Mouse (Mus musculus) CD8-positive naive resting alpha-beta T cell, adult 2 months (primary cell): Measurements from ENCODE around the gene Ergic2.
A peak's percentile ranks its signal among the peaks of the same experiment; 100 is the strongest.
"Not testable (repeated sequence)": the region's sequence is repeated elsewhere in the genome, so short reads cannot be mapped to it uniquely, and the experiment has no call there.

Experiments used
- DNase-seq, 2 experiments: peaks; one replicate each; pipeline ENCODE4 v3.0.0; 2022; ENCODE audit warnings: low read depth in 2 of 2, low spot score in 2 of 2

The Ergic2 gene

DNA sequence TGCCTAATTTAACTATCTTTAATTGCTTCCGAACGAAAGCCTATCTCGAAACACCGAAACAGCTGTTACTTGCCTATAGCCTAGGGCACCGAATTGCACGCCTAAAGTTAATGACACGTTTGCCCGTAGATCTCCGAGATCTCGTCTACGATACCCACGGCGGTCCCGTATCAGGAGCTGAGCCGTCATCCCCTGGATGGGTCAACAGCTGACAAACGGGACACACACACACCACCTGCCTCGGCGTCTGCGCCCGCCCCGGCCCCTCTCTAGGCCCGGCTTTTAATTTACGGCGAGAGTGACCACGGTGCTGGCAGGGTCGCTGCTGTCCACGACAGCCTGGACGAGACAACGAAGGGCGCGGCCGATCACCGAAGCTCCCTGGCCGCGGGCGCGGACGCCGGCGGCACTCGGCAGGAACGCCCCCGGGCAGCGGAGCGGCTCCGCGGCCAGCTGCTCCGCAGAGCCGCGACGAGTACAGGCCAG, 740 bp downstream of the Ergic2 start:
- DNase-seq, result peak in 1 of 2 experiments; percentile 13

- DNase-seq, result no peak
These were observed 4.7 kb downstream of the Ergic2 start for GRCm38 (mm10) chr6:148207522-148207921.

DNA sequence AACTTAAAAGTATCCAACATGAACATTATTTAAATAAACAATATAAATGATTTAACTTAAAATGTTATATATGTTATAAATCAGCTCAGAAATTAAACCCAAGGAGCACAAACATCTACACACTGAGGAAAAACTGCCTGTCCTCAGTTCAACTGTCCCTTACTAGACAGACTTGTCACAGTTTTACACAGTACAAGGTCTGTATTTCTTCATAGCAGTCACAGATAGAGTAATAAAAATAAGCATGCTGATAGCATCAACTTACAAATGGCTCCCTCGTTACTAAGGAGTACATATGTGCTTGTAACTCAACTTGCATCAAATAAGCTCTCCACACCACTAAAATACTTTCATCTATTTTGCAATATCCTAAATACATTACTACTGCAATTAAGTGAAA, 7.0 kb downstream of the Ergic2 start:
- DNase-seq, result no peak

- DNase-seq, result no peak
These were observed 12.4 kb downstream of the Ergic2 start for GRCm38 (mm10) chr6:148199729-148200128.

- no peak for DNase-seq
These were observed 13.0 kb downstream of the Ergic2 start for GRCm38 (mm10) chr6:148199177-148199576.

DNA sequence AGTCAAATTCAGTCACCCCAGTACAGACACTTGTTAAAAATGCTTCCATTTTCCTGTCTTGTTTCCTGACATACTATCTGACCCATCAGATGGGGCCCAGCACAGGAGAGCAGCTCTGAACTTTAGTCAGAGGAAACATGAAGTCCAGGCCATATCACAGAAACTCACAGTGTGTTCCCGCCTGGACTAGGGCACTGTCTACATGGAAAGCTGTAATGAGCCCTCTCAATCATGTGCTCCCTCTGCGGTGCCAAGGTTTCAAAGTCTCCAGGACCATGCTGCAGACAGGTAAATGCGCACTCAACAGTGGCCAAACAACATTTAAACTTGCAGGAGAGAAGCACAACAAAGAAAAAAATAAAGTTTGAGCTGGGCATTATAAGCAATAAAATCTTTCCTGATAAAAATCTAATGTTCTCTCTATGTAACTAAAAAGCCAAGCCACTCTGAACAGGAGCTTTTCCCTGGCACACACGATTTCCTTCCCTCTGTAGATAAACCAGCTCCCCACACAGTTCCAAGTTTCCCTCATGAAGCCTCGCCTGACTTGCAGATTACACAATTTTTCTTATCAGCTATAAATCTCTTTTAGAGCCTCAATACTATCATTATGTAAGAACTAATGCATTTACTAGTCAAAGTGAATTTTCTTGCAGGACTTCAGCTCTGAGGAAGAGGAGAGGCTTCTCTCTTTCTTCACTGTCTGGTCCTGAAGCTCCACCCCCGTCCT, 18.0 kb downstream of the Ergic2 start:
- no peak for DNase-seq

- no peak for DNase-seq
These were observed 26.5 kb downstream of the Ergic2 start for GRCm38 (mm10) chr6:148185694-148186093.

- no peak for DNase-seq
These were observed 39.3 kb downstream of the Ergic2 start for GRCm38 (mm10) chr6:148172904-148173303.

DNA sequence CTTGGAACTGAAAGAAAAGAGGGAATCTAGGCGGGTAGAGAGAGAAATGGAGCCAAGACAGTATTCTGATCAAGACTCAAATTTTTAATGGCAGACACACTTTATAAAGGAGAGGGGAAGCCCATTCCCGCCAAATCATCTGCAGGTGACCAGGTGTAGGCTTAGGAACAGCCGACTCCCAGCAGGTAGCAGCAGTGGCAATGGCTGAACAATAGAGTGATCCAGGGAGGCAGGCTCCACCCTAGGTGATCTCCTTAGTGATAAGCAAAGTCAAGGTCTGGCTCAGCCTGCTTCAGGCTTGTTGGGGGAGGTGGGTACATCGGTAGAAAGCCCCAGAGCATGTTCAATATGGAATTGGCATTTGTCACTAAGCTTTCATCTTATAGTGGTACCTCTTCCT, 59.9 kb downstream of the Ergic2 start:
- not testable (repeated sequence) for DNase-seq

GRCm38 (mm10) chr6:148142421-148142820, 69.8 kb downstream of the Ergic2 start:
- DNase-seq, result no peak

GRCm38 (mm10) chr6:148141874-148142273, 70.3 kb downstream of the Ergic2 start:
- no peak for DNase-seq

DNA sequence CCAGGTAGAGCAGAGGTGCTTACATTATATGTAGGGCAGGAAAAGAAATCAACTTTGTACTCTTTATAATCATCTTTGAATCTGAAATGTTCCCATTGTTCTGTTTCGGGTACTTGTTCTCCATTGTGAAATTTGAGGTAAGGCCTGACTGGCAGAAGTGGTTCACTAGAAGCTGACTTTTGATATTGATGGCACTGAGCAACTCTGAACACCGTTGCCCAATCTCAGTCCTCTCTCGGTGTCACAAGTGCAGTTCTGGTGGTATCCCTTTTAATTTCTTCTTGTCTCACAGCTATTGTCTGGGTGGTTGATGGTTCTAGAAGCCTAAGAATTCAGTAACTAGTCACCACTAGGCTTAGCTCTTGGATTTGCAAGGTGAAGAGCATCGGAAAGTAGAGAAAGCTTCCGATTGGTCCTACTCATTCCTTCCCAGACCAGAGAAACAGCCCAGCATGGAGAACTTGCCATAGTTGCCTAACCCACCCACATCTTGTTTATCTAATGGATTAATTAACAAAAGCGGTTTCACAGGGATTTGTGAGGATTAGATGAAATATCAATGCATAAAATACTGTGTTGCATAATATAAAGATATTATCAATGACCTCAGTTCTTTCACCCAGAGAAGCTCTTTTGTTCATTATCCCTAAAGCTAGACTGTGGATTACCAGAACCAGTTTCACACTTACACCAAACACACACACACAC, 72.7 kb downstream of the Ergic2 start:
- DNase-seq, result no peak

DNA sequence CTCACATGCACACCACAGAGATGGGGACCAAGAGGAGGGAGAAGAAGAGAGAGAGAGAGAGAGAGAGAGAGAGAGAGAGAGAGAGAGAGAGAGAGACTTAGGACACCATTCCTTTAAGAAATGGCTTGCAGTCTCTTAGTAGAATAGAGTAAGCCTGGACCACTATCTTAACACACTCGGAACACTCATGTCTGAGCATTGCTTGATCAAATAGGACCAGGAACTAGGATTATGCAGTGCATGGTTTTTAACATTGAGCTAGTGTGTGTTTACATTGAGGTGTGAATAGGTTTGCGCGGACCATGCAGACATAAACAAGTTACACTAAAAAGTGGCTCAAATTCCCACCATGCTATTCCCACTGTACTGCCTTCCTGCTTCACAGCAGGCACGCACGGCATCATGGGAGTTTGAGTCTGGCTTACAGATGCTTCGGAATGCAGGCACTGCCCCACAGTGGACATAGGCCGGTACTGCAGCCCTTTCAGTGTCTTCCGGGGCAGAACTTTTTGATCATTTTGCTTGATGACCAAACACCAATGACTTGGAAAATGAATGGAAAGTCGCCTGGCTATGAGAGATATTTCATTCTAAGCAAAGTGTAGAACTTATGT, 76.3 kb downstream of the Ergic2 start:
- DNase-seq, result no peak

DNA sequence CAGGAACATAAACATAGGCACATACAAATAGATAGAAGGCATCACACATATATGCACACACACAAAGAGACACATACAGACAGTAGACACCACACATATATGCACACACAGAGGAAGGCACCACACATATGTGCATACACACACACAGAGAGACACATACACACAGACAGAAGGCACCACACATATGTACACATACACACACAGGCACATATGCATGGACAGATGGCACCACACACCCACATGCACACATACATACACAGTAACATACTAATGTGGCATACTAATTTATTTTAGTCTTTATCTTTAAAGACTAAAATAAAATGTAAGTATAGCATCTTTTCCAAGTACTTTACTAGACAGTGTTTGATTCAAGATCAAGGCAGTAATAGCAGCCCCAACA, 78.6 kb downstream of the Ergic2 start:
- no peak for DNase-seq

DNA sequence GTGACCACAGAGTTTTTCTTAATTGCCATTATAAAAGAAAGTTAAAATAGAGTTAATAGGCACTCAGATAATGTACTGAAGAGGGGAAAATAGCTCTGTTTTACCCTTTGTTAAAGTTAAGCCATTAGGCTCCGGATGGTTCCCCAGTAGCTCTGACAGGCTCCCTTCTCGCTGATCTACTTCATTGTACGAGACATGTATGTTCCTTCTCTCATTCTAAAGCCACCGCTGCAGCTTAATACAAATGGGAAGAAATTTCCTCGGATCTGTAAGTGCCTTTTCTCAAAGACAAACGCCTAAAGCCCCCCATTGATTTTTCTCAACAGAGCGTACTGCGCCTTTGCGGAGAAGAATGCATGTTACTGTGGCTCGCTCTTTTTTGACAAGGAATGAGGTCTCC, 79.9 kb downstream of the Ergic2 start:
- no peak for DNase-seq
